In the genomic region with DNA sequence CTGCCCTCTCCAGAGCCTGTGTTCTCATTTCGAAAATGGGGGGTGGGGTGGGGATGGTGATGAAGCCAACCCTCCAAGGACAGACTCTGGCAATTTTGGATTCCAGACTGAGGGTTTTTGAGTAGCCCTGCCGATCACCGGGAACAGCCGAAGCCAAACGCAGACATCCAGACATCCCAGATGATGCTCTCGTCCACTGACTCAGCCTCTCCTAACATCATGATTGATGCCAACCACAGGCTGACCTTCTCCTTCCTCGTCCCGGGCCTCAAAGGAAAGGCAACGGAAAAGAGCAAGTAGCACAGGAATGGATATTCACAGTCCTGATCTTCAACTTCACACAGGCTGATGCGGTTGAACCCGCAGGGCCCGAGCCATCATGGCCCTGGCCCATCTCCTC, we compare ENCODE assay signal across 27 mouse cellular contexts. TPM values are rescaled to one million over a fixed set of nuclear protein-coding genes. Genes with fewer than 3 reads are reported as not detected.
DNase-seq lines count a peak whose midpoint lies in the region; ATAC-seq lines count a peak whose summit lies in the region.
"Had no signal": no experiment of that assay in that cellular context is flagged by ENCODE, and none has a peak within 500 bp of the region (broad histone marks: within the 10 kb centered on the region; RNA-seq: fewer than 3 reads in every experiment).

No protein-coding gene starts in this region.

- peak; percentile 83 for DNase-seq in adrenal gland, adult (ENCODE audit: inconsistent age in 2 of 2, low spot score in 1 of 2)
- DNase-seq in adrenal gland, postnatal 10 days: no peak
- peak; percentile 35 for DNase-seq in adrenal gland, postnatal 25 days
- no peak for DNase-seq in adrenal gland, adult 18-20 months (ENCODE audit: low spot score in 2 of 2)
- no peak for DNase-seq in neural tube, embryonic 10.5 days (ENCODE audit: extremely low spot score, low spot score)
- no peak for DNase-seq in midbrain, embryonic 10.5 days (ENCODE audit: low spot score)
- DNase-seq: cerebellum, postnatal 10 days; forebrain, postnatal 0 days; gastrocnemius, adult 2 months; gastrocnemius, postnatal 14 days; heart, adult 18-20 months; heart, postnatal 10 days; heart, postnatal 36 days; kidney, adult 18-20 months had no signal

- H3K27me3 ChIP-seq in neural tube, embryonic 12.5 days (replicated peaks): peaks cover 39% of the 10 kb centered on the region
- peaks cover 5% of the 10 kb centered on the region; the same call in 1 of the 2 replicates for H3K27me3 ChIP-seq in neural tube, embryonic 15.5 days (replicated peaks)
- peaks cover 99% of the 10 kb centered on the region for H3K27me3 ChIP-seq in midbrain, embryonic 10.5 days (ENCODE audit: low read depth, poor library complexity, severe bottlenecking)

- no peaks in the 10 kb centered on the region for H3K36me3 ChIP-seq in neural tube, embryonic 12.5 days
- no peaks in the 10 kb centered on the region for H3K36me3 ChIP-seq in neural tube, embryonic 15.5 days
- H3K36me3 ChIP-seq in midbrain, embryonic 10.5 days: no peaks in the 10 kb centered on the region
- H3K36me3 ChIP-seq: embryonic facial prominence, embryonic 12.5 days; embryonic facial prominence, embryonic 15.5 days; heart, embryonic 12.5 days; heart, embryonic 15.5 days; hindbrain, embryonic 10.5 days; hindbrain, embryonic 13.5 days had no signal

- H3K27ac ChIP-seq in neural tube, embryonic 12.5 days: no peak overlapping the region
- no peak overlapping the region for H3K27ac ChIP-seq in neural tube, embryonic 15.5 days (replicated peaks)
- H3K27ac ChIP-seq in midbrain, embryonic 10.5 days (replicated peaks): no peak overlapping the region
- H3K27ac ChIP-seq: embryonic facial prominence, embryonic 12.5 days; embryonic facial prominence, embryonic 15.5 days; gastrocnemius, adult 2 months; heart, embryonic 15.5 days; hindbrain, embryonic 10.5 days; hindbrain, embryonic 13.5 days had no signal

- ATAC-seq in neural tube, embryonic 12.5 days (ENCODE audit: low FRiP score, low read depth): no peak
- ATAC-seq in neural tube, embryonic 15.5 days (ENCODE audit: low FRiP score): no peak
- ATAC-seq: activated CD4-positive, CD25-positive, alpha-beta regulatory T cell, adult 4 months; forebrain, embryonic 14.5 days; forebrain, postnatal 0 days; hindbrain, embryonic 16.5 days; inflammation-experienced regulatory T-cells, adult 6 months; intestine, embryonic 16.5 days had no signal

- H3K9ac ChIP-seq in neural tube, embryonic 12.5 days: no peak overlapping the region
- no peak overlapping the region for H3K9ac ChIP-seq in neural tube, embryonic 15.5 days (replicated peaks)
- H3K9ac ChIP-seq: embryonic facial prominence, embryonic 12.5 days; embryonic facial prominence, embryonic 15.5 days; forebrain, postnatal 0 days; heart, embryonic 12.5 days; heart, embryonic 15.5 days had no signal

- H3K4me3 ChIP-seq in neural tube, embryonic 12.5 days: no peak overlapping the region
- H3K4me3 ChIP-seq in neural tube, embryonic 15.5 days (replicated peaks): no peak overlapping the region
- no peak overlapping the region for H3K4me3 ChIP-seq in midbrain, embryonic 10.5 days
- H3K4me3 ChIP-seq: embryonic facial prominence, embryonic 12.5 days; embryonic facial prominence, embryonic 15.5 days; gastrocnemius, adult 2 months; heart, embryonic 12.5 days; heart, embryonic 15.5 days; hindbrain, embryonic 10.5 days; hindbrain, embryonic 13.5 days had no signal

- H3K4me2 ChIP-seq in neural tube, embryonic 12.5 days (replicated peaks): peak overlapping the region; percentile 30
- peak overlapping the region; percentile 9; the same call in 1 of the 2 replicates for H3K4me2 ChIP-seq in neural tube, embryonic 15.5 days
- H3K4me2 ChIP-seq: embryonic facial prominence, embryonic 12.5 days; embryonic facial prominence, embryonic 15.5 days; heart, embryonic 12.5 days; heart, embryonic 15.5 days had no signal

- H3K4me1 ChIP-seq in neural tube, embryonic 12.5 days: peaks cover 60% of the 10 kb centered on the region
- peaks cover 75% of the 10 kb centered on the region for H3K4me1 ChIP-seq in neural tube, embryonic 15.5 days
- H3K4me1 ChIP-seq in midbrain, embryonic 10.5 days: peaks cover 59% of the 10 kb centered on the region

- no peaks in the 10 kb centered on the region for H3K9me3 ChIP-seq in neural tube, embryonic 12.5 days
- no peaks in the 10 kb centered on the region for H3K9me3 ChIP-seq in neural tube, embryonic 15.5 days (replicated peaks)
- 0 out of 2 replicates have a peak, but pooled peaks cover 4% of the 10 kb centered on the region for H3K9me3 ChIP-seq in midbrain, embryonic 10.5 days (replicated peaks)
- H3K9me3 ChIP-seq: embryonic facial prominence, embryonic 12.5 days; embryonic facial prominence, embryonic 15.5 days; heart, embryonic 12.5 days; heart, embryonic 15.5 days; hindbrain, embryonic 13.5 days had no signal

- WGBS in neural tube, embryonic 12.5 days: 74% methylated on average over 12 of the region's 12 CpGs
- 77% methylated on average over 12 of the region's 12 CpGs for WGBS in neural tube, embryonic 15.5 days
- 83% methylated on average over 12 of the region's 12 CpGs for WGBS in midbrain, embryonic 10.5 days

RNA-seq across cellular contexts. Expression of a gene that starts 4.1 kb away (rescaled TPM):
- total RNA-seq in adrenal gland, postnatal 10 days (2021): 1 to 10 TPM; 4.1 to 4.4 TPM
- 36.4 and 44.4 TPM in 2 replicates for total RNA-seq in adrenal gland, postnatal 25 days (2021)
- 10 to 100 TPM; 28.4 to 34.3 TPM for total RNA-seq in adrenal gland, adult 18-20 months (2021)
- 24.0 and 24.6 TPM in 2 replicates for polyA plus RNA-seq in neural tube, embryonic 12.5 days (2016; fragmentation: Nextera tagmentation; extraction: Ambion mirVana)
- 17.4 and 23.1 TPM in 2 replicates for polyA plus RNA-seq in neural tube, embryonic 15.5 days (2015; fragmentation: Nextera tagmentation; extraction: Ambion mirVana)
- polyA plus RNA-seq in midbrain, embryonic 10.5 days (2016; fragmentation: Nextera tagmentation; extraction: Ambion mirVana): 1.2 and 1.3 TPM in 2 replicates
- polyA plus RNA-seq: inflammation-experienced regulatory T-cells, adult 6 months had no signal

RNA-seq across cellular contexts. Expression of a gene that starts 32.1 kb away (rescaled TPM):
- total RNA-seq in adrenal gland, postnatal 10 days (2021): 100 to 1,000 TPM; 160 to 163 TPM
- total RNA-seq in adrenal gland, postnatal 25 days (2021): 139 and 194 TPM in 2 replicates
- 100 to 1,000 TPM; 173 to 221 TPM for total RNA-seq in adrenal gland, adult 18-20 months (2021)
- polyA plus RNA-seq in neural tube, embryonic 12.5 days (2016; fragmentation: Nextera tagmentation; extraction: Ambion mirVana): 57.7 and 64.4 TPM in 2 replicates
- 34.3 and 40.4 TPM in 2 replicates for polyA plus RNA-seq in neural tube, embryonic 15.5 days (2015; fragmentation: Nextera tagmentation; extraction: Ambion mirVana)
- polyA plus RNA-seq in midbrain, embryonic 10.5 days (2016; fragmentation: Nextera tagmentation; extraction: Ambion mirVana): 56.5 and 69.5 TPM in 2 replicates

RNA-seq across cellular contexts. Expression of a gene that starts 45.6 kb away (rescaled TPM):
- 10 to 100 TPM; 86.6 to 97.6 TPM for total RNA-seq in adrenal gland, postnatal 10 days (2021)
- 77.2 and 94.0 TPM in 2 replicates for total RNA-seq in adrenal gland, postnatal 25 days (2021)
- 10 to 100 TPM; 71.6 to 84.6 TPM for total RNA-seq in adrenal gland, adult 18-20 months (2021)
- 110 and 113 TPM in 2 replicates for polyA plus RNA-seq in neural tube, embryonic 12.5 days (2016; fragmentation: Nextera tagmentation; extraction: Ambion mirVana)
- polyA plus RNA-seq in neural tube, embryonic 15.5 days (2015; fragmentation: Nextera tagmentation; extraction: Ambion mirVana): 117 and 127 TPM in 2 replicates
- polyA plus RNA-seq in midbrain, embryonic 10.5 days (2016; fragmentation: Nextera tagmentation; extraction: Ambion mirVana): 104 and 113 TPM in 2 replicates

RNA-seq across cellular contexts. Expression of a gene that starts 55.3 kb away (rescaled TPM):
- 10 to 100 TPM; 31.8 to 34.1 TPM for total RNA-seq in adrenal gland, postnatal 10 days (2021)
- total RNA-seq in adrenal gland, postnatal 25 days (2021): 36.2 and 41.3 TPM in 2 replicates
- total RNA-seq in adrenal gland, adult 18-20 months (2021): 10 to 100 TPM; 36.6 to 46.1 TPM
- 60.4 and 61.2 TPM in 2 replicates for polyA plus RNA-seq in neural tube, embryonic 12.5 days (2016; fragmentation: Nextera tagmentation; extraction: Ambion mirVana)
- polyA plus RNA-seq in neural tube, embryonic 15.5 days (2015; fragmentation: Nextera tagmentation; extraction: Ambion mirVana): 31.1 and 31.8 TPM in 2 replicates
- 66.7 and 68.7 TPM in 2 replicates for polyA plus RNA-seq in midbrain, embryonic 10.5 days (2016; fragmentation: Nextera tagmentation; extraction: Ambion mirVana)

Comparison
In these comparisons a context has a peak if more than half of its experiments do, and no peak if none do; other contexts are left out.
1. DNase-seq: peak in adrenal gland, adult (2 of 2) and adrenal gland, postnatal 25 days (single experiment); none in adrenal gland, postnatal 10 days (single experiment), adrenal gland, adult 18-20 months (0 of 2), neural tube, embryonic 10.5 days (single experiment) and midbrain, embryonic 10.5 days (single experiment).